24 mouse cellular contexts compared by ENCODE assay signal in the genomic region with DNA sequence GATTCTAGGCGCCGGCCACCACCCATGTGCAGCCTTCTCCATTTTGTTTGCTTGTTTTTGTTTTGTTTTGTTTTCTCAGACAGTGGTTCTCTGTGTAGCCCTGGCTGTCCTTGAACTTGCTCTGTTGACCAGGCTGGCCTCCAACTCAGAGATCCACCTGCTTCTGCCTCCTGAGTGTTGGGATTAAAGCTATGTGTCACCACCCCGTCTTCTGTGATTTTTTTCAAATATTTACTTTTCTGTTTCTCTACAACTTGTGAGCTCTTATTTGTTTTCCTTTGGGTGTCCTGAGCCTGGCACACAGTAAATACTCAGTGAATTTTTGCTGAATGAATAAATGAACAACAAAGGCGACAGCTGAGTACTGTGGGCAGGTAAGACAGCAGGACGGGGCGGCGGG. TPM values are rescaled to one million over a fixed set of nuclear protein-coding genes. Genes with fewer than 3 reads are reported as not detected.
DNase-seq lines count a peak whose midpoint lies in the region; ATAC-seq and TF ChIP-seq lines count a peak whose summit lies in the region.
"Had no signal": no experiment of that assay in that cellular context is flagged by ENCODE, and none has a peak within 500 bp of the region (broad histone marks: within the 10 kb centered on the region; RNA-seq: fewer than 3 reads in every experiment).

No protein-coding gene starts in this region.

- H3K9ac ChIP-seq in heart, embryonic 11.5 days (ENCODE audit: low read depth, low read length): no peak overlapping the region
- H3K9ac ChIP-seq in liver, adult 2 months (ENCODE audit: low read depth, low read length): peak overlapping the region; percentile 48
- H3K9ac ChIP-seq in liver, embryonic 12.5 days: no peak overlapping the region
- H3K9ac ChIP-seq: embryonic facial prominence, embryonic 13.5 days; embryonic facial prominence, embryonic 15.5 days had no signal

- TF ChIP-seq POLR2A in liver, adult 2 months (IDR thresholded peaks at IDR 0.05; ENCODE audit: extremely low read depth, insufficient read depth, low read length): no peak

- H3K27me3 ChIP-seq in heart, embryonic 10.5 days (ENCODE audit: insufficient read depth, poor library complexity, severe bottlenecking): 0 out of 2 replicates have a peak, but pooled peaks cover 7% of the 10 kb centered on the region
- no peaks in the 10 kb centered on the region for H3K27me3 ChIP-seq in heart, embryonic 11.5 days (ENCODE audit: control insufficient read depth, insufficient read depth, low read length)
- H3K27me3 ChIP-seq in liver, adult 2 months (ENCODE audit: control insufficient read depth, insufficient read depth, low read length): no peaks in the 10 kb centered on the region
- 0 out of 2 replicates have a peak, but pooled peaks cover 6% of the 10 kb centered on the region for H3K27me3 ChIP-seq in liver, embryonic 12.5 days (replicated peaks)
- H3K27me3 ChIP-seq in E14TG2a.4 (ENCODE audit: insufficient read depth, low read length): peaks cover 17% of the 10 kb centered on the region
- H3K27me3 ChIP-seq in embryonic facial prominence, embryonic 10.5 days (replicated peaks; ENCODE audit: low read depth, poor library complexity, severe bottlenecking): no peaks in the 10 kb centered on the region
- H3K27me3 ChIP-seq: embryonic facial prominence, embryonic 13.5 days; embryonic facial prominence, embryonic 15.5 days had no signal

- no peak overlapping the region for H3K4me3 ChIP-seq in heart, embryonic 10.5 days
- no peak overlapping the region for H3K4me3 ChIP-seq in heart, embryonic 11.5 days (ENCODE audit: low read depth, low read length)
- no peak overlapping the region; the same call in 1 of the 2 replicates for H3K4me3 ChIP-seq in liver, adult 2 months (ENCODE audit: insufficient read depth, low read depth, low read length)
- no peak overlapping the region for H3K4me3 ChIP-seq in liver, embryonic 12.5 days
- H3K4me3 ChIP-seq in E14TG2a.4 (replicated peaks; ENCODE audit: low read length): peak overlapping the region; percentile 32; the same call in 1 of the 2 replicates
- no peak overlapping the region for H3K4me3 ChIP-seq in embryonic facial prominence, embryonic 10.5 days
- H3K4me3 ChIP-seq: embryonic facial prominence, embryonic 13.5 days; embryonic facial prominence, embryonic 15.5 days; erythroblast, embryonic 14.5 days had no signal

- H3K4me1 ChIP-seq in heart, embryonic 10.5 days: peaks cover 30% of the 10 kb centered on the region
- H3K4me1 ChIP-seq in heart, embryonic 11.5 days (ENCODE audit: control insufficient read depth, insufficient read depth, low read length): peaks cover 9% of the 10 kb centered on the region; the same call in 1 of the 2 replicates
- peaks cover 21% of the 10 kb centered on the region for H3K4me1 ChIP-seq in liver, adult 2 months (ENCODE audit: control insufficient read depth, insufficient read depth, low read length)
- H3K4me1 ChIP-seq in liver, embryonic 12.5 days: peaks cover 11% of the 10 kb centered on the region; the same call in 1 of the 2 replicates
- H3K4me1 ChIP-seq in E14TG2a.4 (replicated peaks; ENCODE audit: low read depth, low read length): peaks cover 47% of the 10 kb centered on the region
- H3K4me1 ChIP-seq in embryonic facial prominence, embryonic 10.5 days: peaks cover 59% of the 10 kb centered on the region

- ATAC-seq in heart, embryonic 11.5 days (replicated peaks; ENCODE audit: insufficient number of reproducible peaks, low FRiP score, low TSS enrichment): no peak
- ATAC-seq in liver, embryonic 12.5 days: no peak
- ATAC-seq: activated CD4-positive, CD25-positive, alpha-beta regulatory T cell, adult 4 months; forebrain, embryonic 14.5 days; forebrain, embryonic 16.5 days; Patski had no signal

- 0 out of 2 replicates have a peak, but pooled peaks cover 3% of the 10 kb centered on the region for H3K9me3 ChIP-seq in heart, embryonic 10.5 days
- H3K9me3 ChIP-seq in heart, embryonic 11.5 days (replicated peaks; ENCODE audit: control insufficient read depth, low read length): peaks cover 6% of the 10 kb centered on the region; the same call in 1 of the 2 replicates
- H3K9me3 ChIP-seq in liver, embryonic 12.5 days (replicated peaks): no peaks in the 10 kb centered on the region
- no peaks in the 10 kb centered on the region for H3K9me3 ChIP-seq in E14TG2a.4 (ENCODE audit: low read length)
- H3K9me3 ChIP-seq in embryonic facial prominence, embryonic 10.5 days: peaks cover 9% of the 10 kb centered on the region; the same call in 1 of the 2 replicates
- H3K9me3 ChIP-seq: G1E had no signal

- no peak for DNase-seq in heart, embryonic 10.5 days (ENCODE audit: low spot score)
- DNase-seq in liver, adult 2 months (ENCODE audit: extremely low read depth, low read depth, low spot score): peak; percentile 91
- no peak for DNase-seq in embryonic facial prominence, embryonic 10.5 days (ENCODE audit: low spot score)
- no peak for DNase-seq in cerebellum, postnatal 25 days
- DNase-seq in adrenal gland, adult (ENCODE audit: inconsistent age in 2 of 2, low spot score in 1 of 2): no peak
- DNase-seq: adrenal gland, adult 2 months; adrenal gland, postnatal 10 days; adrenal gland, postnatal 25 days; cerebellum, adult 11 months; cerebellum, adult 18-20 months; cerebellum, adult 8-10 months; cerebellum, adult 9-11 months; cerebellum, postnatal 14 days had no signal

- no peak for TF ChIP-seq CTCF in liver, adult 2 months (IDR thresholded peaks at IDR 0.05; ENCODE audit: low read depth, low read length)
- no peak for TF ChIP-seq CTCF in E14TG2a.4 (conservative IDR thresholded peaks at IDR 0.05; ENCODE audit: low read length)

- H3K27ac ChIP-seq in heart, embryonic 10.5 days: peak overlapping the region; percentile 60; the same call in 1 of the 2 replicates
- no peak overlapping the region for H3K27ac ChIP-seq in heart, embryonic 11.5 days (ENCODE audit: low read depth, low read length)
- peak overlapping the region; percentile 62 for H3K27ac ChIP-seq in liver, adult 2 months (replicated peaks; ENCODE audit: insufficient read depth, low read depth, low read length)
- H3K27ac ChIP-seq in liver, embryonic 12.5 days: no peak overlapping the region
- peak overlapping the region; percentile 75 for H3K27ac ChIP-seq in embryonic facial prominence, embryonic 10.5 days (replicated peaks)
- H3K27ac ChIP-seq: embryonic facial prominence, embryonic 15.5 days had no signal

- 73% methylated on average over 7 of the region's 7 CpGs for WGBS in heart, embryonic 10.5 days
- WGBS in heart, embryonic 11.5 days (ENCODE audit: insufficient replicate concordance): 78% methylated on average over 7 of the region's 7 CpGs
- 29% methylated on average over 7 of the region's 7 CpGs for WGBS in liver, adult 2 months
- 76% methylated on average over 7 of the region's 7 CpGs for WGBS in liver, embryonic 12.5 days (ENCODE audit: insufficient replicate concordance)
- 81% methylated on average over 7 of the region's 7 CpGs for WGBS in embryonic facial prominence, embryonic 10.5 days

- no peaks in the 10 kb centered on the region for H3K36me3 ChIP-seq in heart, embryonic 10.5 days
- no peaks in the 10 kb centered on the region for H3K36me3 ChIP-seq in heart, embryonic 11.5 days (ENCODE audit: control insufficient read depth, insufficient read depth, low read length)
- no peaks in the 10 kb centered on the region for H3K36me3 ChIP-seq in liver, adult 2 months (ENCODE audit: control insufficient read depth, insufficient read depth, low read length)
- no peaks in the 10 kb centered on the region for H3K36me3 ChIP-seq in liver, embryonic 12.5 days
- no peaks in the 10 kb centered on the region for H3K36me3 ChIP-seq in E14TG2a.4 (ENCODE audit: insufficient read depth, low read length)
- H3K36me3 ChIP-seq in embryonic facial prominence, embryonic 10.5 days (replicated peaks): no peaks in the 10 kb centered on the region
- H3K36me3 ChIP-seq: embryonic facial prominence, embryonic 13.5 days; embryonic facial prominence, embryonic 15.5 days; G1E had no signal

- no peaks in the 10 kb centered on the region for H3K79me2 ChIP-seq in liver, adult 2 months (ENCODE audit: control insufficient read depth, insufficient read depth, low read length)

- no peak overlapping the region for H3K4me2 ChIP-seq in heart, embryonic 11.5 days
- no peak overlapping the region for H3K4me2 ChIP-seq in liver, embryonic 12.5 days
- H3K4me2 ChIP-seq: embryonic facial prominence, embryonic 13.5 days; embryonic facial prominence, embryonic 15.5 days had no signal

RNA-seq across cellular contexts. Expression of a gene that starts 21.6 kb away (rescaled TPM):
- polyA plus RNA-seq in heart, embryonic 10.5 days (2016; fragmentation: Nextera tagmentation; extraction: Ambion mirVana): 382 and 559 TPM in 2 replicates
- 284 and 289 TPM in 2 replicates for polyA plus RNA-seq in heart, embryonic 11.5 days (2014; fragmentation: Nextera tagmentation; extraction: Ambion mirVana)
- 662 and 813 TPM in 2 replicates for total RNA-seq in liver, adult 2 months (2014; rRNA removed)
- 1,830 and 2,620 TPM in 2 replicates for polyA plus RNA-seq in liver, adult 2 months (2012; rRNA removed)
- 236 TPM in 2 replicates for polyA plus RNA-seq in liver, embryonic 12.5 days (2016; fragmentation: Nextera tagmentation; extraction: Ambion mirVana)
- 658 and 684 TPM in 2 replicates for polyA plus RNA-seq in embryonic facial prominence, embryonic 10.5 days (2016; fragmentation: Nextera tagmentation; extraction: Ambion mirVana)

RNA-seq across cellular contexts. Expression of a gene that starts 26.4 kb away (rescaled TPM):
- polyA plus RNA-seq in heart, embryonic 10.5 days (2016; fragmentation: Nextera tagmentation; extraction: Ambion mirVana): 0.36 TPM in 2 replicates
- polyA plus RNA-seq in heart, embryonic 11.5 days (2014; fragmentation: Nextera tagmentation; extraction: Ambion mirVana): 0.13 TPM in 1 of 2 replicates, not detected in the other
- 0.27 and 0.46 TPM in 2 replicates for total RNA-seq in liver, adult 2 months (2014; rRNA removed)
- polyA plus RNA-seq in liver, adult 2 months (2012; rRNA removed): 0.27 and 1.2 TPM in 2 replicates
- 0.17 and 0.39 TPM in 2 replicates for polyA plus RNA-seq in liver, embryonic 12.5 days (2016; fragmentation: Nextera tagmentation; extraction: Ambion mirVana)
- 0.96 and 1.0 TPM in 2 replicates for polyA plus RNA-seq in embryonic facial prominence, embryonic 10.5 days (2016; fragmentation: Nextera tagmentation; extraction: Ambion mirVana)
- polyA plus RNA-seq: activated CD4-positive, CD25-positive, alpha-beta regulatory T cell, adult 4 months; erythroblast, embryonic 14.5 days; forebrain, embryonic 16.5 days; Patski had no signal

RNA-seq across cellular contexts. Expression of a gene that starts 38.7 kb away (rescaled TPM):
- polyA plus RNA-seq in heart, embryonic 10.5 days (2016; fragmentation: Nextera tagmentation; extraction: Ambion mirVana): 207 and 238 TPM in 2 replicates
- 220 and 244 TPM in 2 replicates for polyA plus RNA-seq in heart, embryonic 11.5 days (2014; fragmentation: Nextera tagmentation; extraction: Ambion mirVana)
- 1.8 and 4.2 TPM in 2 replicates for total RNA-seq in liver, adult 2 months (2014; rRNA removed)
- polyA plus RNA-seq in liver, adult 2 months (2012; rRNA removed): 0.22 and 0.31 TPM in 2 replicates
- 249 and 261 TPM in 2 replicates for polyA plus RNA-seq in liver, embryonic 12.5 days (2016; fragmentation: Nextera tagmentation; extraction: Ambion mirVana)
- polyA plus RNA-seq in embryonic facial prominence, embryonic 10.5 days (2016; fragmentation: Nextera tagmentation; extraction: Ambion mirVana): 332 and 336 TPM in 2 replicates

Comparison
In these comparisons a context has a peak if more than half of its experiments do, and no peak if none do; other contexts are left out.
1. H3K27ac ChIP-seq: peak in heart, embryonic 10.5 days (single experiment), liver, adult 2 months (single experiment) and embryonic facial prominence, embryonic 10.5 days (single experiment); none in heart, embryonic 11.5 days (single experiment) and liver, embryonic 12.5 days (single experiment).
2. RNA of a gene that starts 38.7 kb away (polyA plus RNA-seq): 332 to 336 TPM in embryonic facial prominence, embryonic 10.5 days, 249 to 261 TPM in liver, embryonic 12.5 days, 207 to 238 TPM in heart, embryonic 10.5 days and 220 to 244 TPM in heart, embryonic 11.5 days; 0.22 to 0.31 TPM in liver, adult 2 months; every median in the first group is over 100 times any median in the second.